Mouse (Mus musculus): ENCODE measurements around the gene Capn2.

DNA sequence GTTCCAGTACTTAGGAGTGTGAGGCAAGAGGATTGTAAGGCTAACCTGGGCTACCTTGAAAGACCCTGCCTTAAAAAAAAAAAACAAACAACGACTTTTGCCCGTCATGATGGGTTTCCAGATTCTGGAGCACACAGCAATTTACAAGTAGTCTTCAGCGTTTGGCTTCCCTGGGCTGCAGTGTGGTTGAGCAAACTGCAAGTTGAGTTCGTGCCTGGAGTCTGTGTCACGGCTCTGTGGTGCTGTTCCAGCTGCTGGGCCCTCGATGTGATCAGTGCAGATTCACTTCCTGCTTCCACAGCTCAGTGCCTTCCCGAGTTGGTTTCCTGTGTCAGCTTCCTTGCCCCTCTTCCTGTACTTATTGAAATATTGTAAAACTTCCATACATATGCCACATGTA lies 56.1 kb downstream of the Capn2 start:
- TF ChIP-seq EP300 (IDR thresholded peaks at IDR 0.05; ENCODE audit: low read depth) = no peak
- TF ChIP-seq CTCF (IDR thresholded peaks at IDR 0.05; ENCODE audit: low read depth) = no peak
